In genomic region chrX:112601306-112602120, GRCm38 (mm10) we compare ENCODE assay signal across 8 mouse cellular contexts. TPM values are rescaled to one million over a fixed set of nuclear protein-coding genes. Genes with fewer than 3 reads are reported as not detected.
DNase-seq lines count a peak whose midpoint lies in the region; ATAC-seq and TF ChIP-seq lines count a peak whose summit lies in the region.

No protein-coding gene starts in this region.

- TF ChIP-seq CTCF in heart, postnatal 0 days (IDR thresholded peaks at IDR 0.05; ENCODE audit: low read depth) = no peak

- H3K27ac ChIP-seq in heart, postnatal 0 days (ENCODE audit: low read depth) = peak overlapping the region; percentile 55
- H3K27ac ChIP-seq in liver, embryonic 15.5 days (replicated peaks) = no peak overlapping the region
- H3K27ac ChIP-seq in neural tube, embryonic 15.5 days (replicated peaks) = peak overlapping the region; percentile 87

- no peaks in the 10 kb centered on the region for H3K4me1 ChIP-seq in heart, postnatal 0 days (ENCODE audit: control insufficient read depth, insufficient read depth)
- H3K4me1 ChIP-seq in liver, embryonic 15.5 days (replicated peaks) = no peaks in the 10 kb centered on the region
- no peaks in the 10 kb centered on the region for H3K4me1 ChIP-seq in neural tube, embryonic 15.5 days

- peak overlapping the region; percentile 69 for H3K4me3 ChIP-seq in heart, postnatal 0 days (ENCODE audit: low read depth, low read length)
- peak overlapping the region; percentile 50 for H3K4me3 ChIP-seq in liver, embryonic 15.5 days (replicated peaks)
- peak overlapping the region; percentile 61 for H3K4me3 ChIP-seq in neural tube, embryonic 15.5 days (replicated peaks)

- no peaks in the 10 kb centered on the region for H3K27me3 ChIP-seq in heart, postnatal 0 days (ENCODE audit: control insufficient read depth, insufficient read depth, low read length)
- H3K27me3 ChIP-seq in liver, embryonic 15.5 days = peaks cover 21% of the 10 kb centered on the region
- no peaks in the 10 kb centered on the region for H3K27me3 ChIP-seq in neural tube, embryonic 15.5 days (replicated peaks)

- no peaks in the 10 kb centered on the region for H3K9me3 ChIP-seq in heart, postnatal 0 days (replicated peaks; ENCODE audit: control insufficient read depth, low read length)
- H3K9me3 ChIP-seq in liver, embryonic 15.5 days (replicated peaks) = no peaks in the 10 kb centered on the region
- H3K9me3 ChIP-seq in neural tube, embryonic 15.5 days (replicated peaks) = no peaks in the 10 kb centered on the region

- H3K9ac ChIP-seq in heart, postnatal 0 days (replicated peaks; ENCODE audit: low read depth, low read length) = peak overlapping the region; percentile 69
- no peak overlapping the region for H3K9ac ChIP-seq in liver, embryonic 15.5 days
- peak overlapping the region; percentile 68 for H3K9ac ChIP-seq in neural tube, embryonic 15.5 days (replicated peaks)

- peak; percentile 6 for DNase-seq in gastrocnemius, postnatal 14 days
- no peak for DNase-seq in gastrocnemius, postnatal 36 days
- peak; percentile 26 for DNase-seq in embryo, embryonic 10 days (ENCODE audit: low spot score)
- DNase-seq in heart, postnatal 0 days (ENCODE audit: low spot score) = peak; percentile 25
- peak; percentile 5 to 37 for DNase-seq in kidney, postnatal 25 days
- peak; percentile 19 for DNase-seq in yolk sac, embryonic 10.5 days (ENCODE audit: low spot score)

- intact Hi-C loops in gastrocnemius, postnatal 14 days (cut with DNase I; ENCODE audit: low total_unique reads) = no loop called here
- intact Hi-C loops in gastrocnemius, postnatal 36 days (cut with DNase I) = no loop called here

- peak; percentile 69 for ATAC-seq in heart, postnatal 0 days (ENCODE audit: insufficient read depth, low read depth)
- peak; percentile 25; the same call in 1 of the 2 replicates for ATAC-seq in liver, embryonic 15.5 days (ENCODE audit: insufficient read depth)
- ATAC-seq in neural tube, embryonic 15.5 days (ENCODE audit: low FRiP score) = peak; percentile 72

- peak overlapping the region; percentile 64 for H3K4me2 ChIP-seq in heart, postnatal 0 days (ENCODE audit: low read depth, low read length)
- H3K4me2 ChIP-seq in liver, embryonic 15.5 days = peak overlapping the region; percentile 63
- H3K4me2 ChIP-seq in neural tube, embryonic 15.5 days = peak overlapping the region; percentile 50

- TF ChIP-seq EP300 in heart, postnatal 0 days (IDR thresholded peaks at IDR 0.05; ENCODE audit: low read depth) = no peak

- 14% methylated on average over 62 of the region's 81 CpGs for WGBS in heart, postnatal 0 days
- 9% methylated on average over 81 of the region's 81 CpGs for WGBS in liver, embryonic 15.5 days (ENCODE audit: insufficient replicate concordance)
- WGBS in neural tube, embryonic 15.5 days = 15% methylated on average over 77 of the region's 81 CpGs

- H3K36me3 ChIP-seq in heart, postnatal 0 days (replicated peaks; ENCODE audit: control insufficient read depth, insufficient read depth, low read length) = no peaks in the 10 kb centered on the region
- no peaks in the 10 kb centered on the region for H3K36me3 ChIP-seq in liver, embryonic 15.5 days (replicated peaks)
- no peaks in the 10 kb centered on the region for H3K36me3 ChIP-seq in neural tube, embryonic 15.5 days

RNA-seq across cellular contexts. Expression of gene Zfp711, which starts 1.2 kb away (rescaled TPM):
- under 1 TPM; 0.55 to 0.59 TPM for total RNA-seq in gastrocnemius, postnatal 14 days (2021)
- total RNA-seq in gastrocnemius, postnatal 36 days (2021) = under 1 TPM; 0.10 to 0.15 TPM
- 0.61 and 3.5 TPM in 2 replicates for total RNA-seq in heart, postnatal 0 days (2014; rRNA removed; ENCODE audit: low replicate concordance)
- 1.9 and 2.7 TPM in 2 replicates for polyA plus RNA-seq in heart, postnatal 0 days (2015; fragmentation: Nextera tagmentation; extraction: Ambion mirVana)
- polyA plus RNA-seq in liver, embryonic 15.5 days (2015; fragmentation: Nextera tagmentation; extraction: Ambion mirVana) = 0.33 and 0.52 TPM in 2 replicates
- polyA plus RNA-seq in neural tube, embryonic 15.5 days (2015; fragmentation: Nextera tagmentation; extraction: Ambion mirVana) = 30.2 and 34.8 TPM in 2 replicates

Comparison
In these comparisons a context has a peak if more than half of its experiments do, and no peak if none do; other contexts are left out.
1. DNase-seq: peak in gastrocnemius, postnatal 14 days (single experiment), embryo, embryonic 10 days (single experiment), heart, postnatal 0 days (single experiment), kidney, postnatal 25 days (2 of 2) and yolk sac, embryonic 10.5 days (single experiment); none in gastrocnemius, postnatal 36 days (0 of 2).
2. Peak in every context shown above with its lines, with median percentiles within 50 percentile points of each other: ATAC-seq, H3K4me2 ChIP-seq and H3K4me3 ChIP-seq.